Mouse (Mus musculus) liver, embryonic 15.5 days (tissue): ENCODE measurements around the gene Myh4. TPM values are rescaled to one million over a fixed set of nuclear protein-coding genes. Genes with fewer than 3 reads are reported as not detected.

ENCODE experiments used
- ATAC-seq: fragments of 200-750 bp; cut with Nextera tagmentation; 2 replicates; pipeline ENCODE4 v1.8.0; 2017; ENCODE audit warnings: moderate number of reproducible peaks, mild to moderate bottlenecking, moderate library complexity; ENCODE audit not compliant: insufficient read depth
- H3K27ac ChIP-seq: fragments of 300-500 bp; sonication (generic); replicated peaks from 2 replicates; pipeline ENCODE4 v1.5.1; 2015; ENCODE audit warnings: mild to moderate bottlenecking, inconsistent platforms
- H3K27me3 ChIP-seq: fragments of 300-500 bp; sonication (generic); 2 replicates; pipeline ENCODE4 v1.6.1; 2015; ENCODE audit warnings: mild to moderate bottlenecking, inconsistent platforms
- H3K36me3 ChIP-seq: fragments of 300-500 bp; sonication (generic); replicated peaks from 2 replicates; pipeline ENCODE4 v1.6.1; 2015; ENCODE audit warnings: moderate library complexity, mild to moderate bottlenecking, inconsistent platforms
- H3K4me1 ChIP-seq: fragments of 300-500 bp; sonication (generic); replicated peaks from 2 replicates; pipeline ENCODE4 v1.6.1; 2015; ENCODE audit warnings: inconsistent platforms
- H3K4me2 ChIP-seq: fragments of 300-500 bp; sonication (generic); 2 replicates; pipeline ENCODE4 v1.6.1; 2015; ENCODE audit warnings: moderate library complexity, mild to moderate bottlenecking, inconsistent platforms
- H3K4me3 ChIP-seq: fragments of 300-500 bp; sonication (generic); replicated peaks from 2 replicates; pipeline ENCODE4 v1.5.1; 2015; ENCODE audit warnings: mild to moderate bottlenecking, inconsistent platforms
- H3K9ac ChIP-seq: fragments of 300-500 bp; sonication (generic); 2 replicates; pipeline ENCODE4 v1.6.1; 2015; ENCODE audit warnings: moderate library complexity, mild to moderate bottlenecking, inconsistent platforms
- H3K9me3 ChIP-seq: fragments of 300-500 bp; sonication (generic); replicated peaks from 2 replicates; pipeline ENCODE4 v1.6.1; 2016; ENCODE audit warnings: inconsistent platforms
- WGBS: fragments of 180-500 bp; shearing (Covaris S2); methylation state at CpG from one replicate; pipeline ENCODE4 v1.1.7; 2015; ENCODE audit warnings: mixed read lengths; ENCODE audit not compliant: insufficient replicate concordance; 5-methylcytosine and 5-hydroxymethylcytosine counted together
- polyA plus RNA-seq: library from polyadenylated mRNA; unstranded; fragments of >200 nt; fragmentation: Nextera tagmentation; extraction: Ambion mirVana; gene quantifications from 2 replicates; pipeline ENCODE4 v1.2.1, GENCODE M21; 2015

The Myh4 gene
- polyA plus RNA-seq, 1 experiment from 2014 or later: 0.20 TPM

GRCm38 (mm10) chr11:67235639-67236358, 2.0 kb upstream of the Myh4 start:
- H3K27me3 ChIP-seq: no peaks in the 10 kb centered on the region
- H3K4me3 ChIP-seq: no peak overlapping the region
- no peaks in the 10 kb centered on the region for H3K36me3 ChIP-seq
- 48% methylated on average over 5 of the region's 5 CpGs for WGBS
- H3K9me3 ChIP-seq: no peaks in the 10 kb centered on the region
- ATAC-seq: no peak
- H3K27ac ChIP-seq: no peak overlapping the region
- H3K4me2 ChIP-seq: no peak overlapping the region
- no peaks in the 10 kb centered on the region for H3K4me1 ChIP-seq
- no peak overlapping the region for H3K9ac ChIP-seq

GRCm38 (mm10) chr11:67236799-67237198, 1.0 kb upstream of the Myh4 start:
- 57% methylated on average over 9 of the region's 9 CpGs for WGBS
- Histone ChIP-seq H3K9me3 (no peaks in the 10 kb centered on the region), H3K36me3 (no peaks in the 10 kb centered on the region), H3K9ac (no peak overlapping the region), H3K4me1 (no peaks in the 10 kb centered on the region), H3K27ac (no peak overlapping the region), H3K27me3 (no peaks in the 10 kb centered on the region), H3K4me3 (no peak overlapping the region), H3K4me2 (no peak overlapping the region)
- no peak for ATAC-seq

- Histone ChIP-seq H3K9ac (no peak overlapping the region), H3K9me3 (no peaks in the 10 kb centered on the region), H3K4me3 (no peak overlapping the region), H3K4me1 (no peaks in the 10 kb centered on the region), H3K4me2 (no peak overlapping the region), H3K27ac (no peak overlapping the region), H3K36me3 (no peaks in the 10 kb centered on the region), H3K27me3 (no peaks in the 10 kb centered on the region)
- WGBS: 72% methylated on average over 6 of the region's 6 CpGs
- no peak for ATAC-seq
Observed at GRCm38 (mm10) chr11:67241051-67241450, 3.2 kb downstream of the Myh4 start.

GRCm38 (mm10) chr11:67253691-67254090, 15.9 kb downstream of the Myh4 start:
- no peak overlapping the region for H3K4me3 ChIP-seq
- no peak overlapping the region for H3K4me2 ChIP-seq
- WGBS: 63% methylated on average over 4 of the region's 4 CpGs
- no peaks in the 10 kb centered on the region for H3K27me3 ChIP-seq
- ATAC-seq: no peak
- H3K4me1 ChIP-seq: no peaks in the 10 kb centered on the region
- no peak overlapping the region for H3K9ac ChIP-seq
- no peaks in the 10 kb centered on the region for H3K9me3 ChIP-seq
- no peak overlapping the region for H3K27ac ChIP-seq
- no peaks in the 10 kb centered on the region for H3K36me3 ChIP-seq

- no peaks in the 10 kb centered on the region for H3K9me3 ChIP-seq
- no peaks in the 10 kb centered on the region for H3K4me1 ChIP-seq
- no peaks in the 10 kb centered on the region for H3K36me3 ChIP-seq
- H3K4me3 ChIP-seq: no peak overlapping the region
- H3K27me3 ChIP-seq: no peaks in the 10 kb centered on the region
- WGBS: 62% methylated on average over 7 of the region's 7 CpGs
- H3K4me2 ChIP-seq: no peak overlapping the region
- H3K9ac ChIP-seq: no peak overlapping the region
- H3K27ac ChIP-seq: no peak overlapping the region
- ATAC-seq: no peak
Observed at GRCm38 (mm10) chr11:67257048-67257447, 19.2 kb downstream of the Myh4 start.

- H3K4me3 ChIP-seq: no peak overlapping the region
- H3K9me3 ChIP-seq: no peaks in the 10 kb centered on the region
- no peaks in the 10 kb centered on the region for H3K36me3 ChIP-seq
- H3K4me2 ChIP-seq: no peak overlapping the region
- no peak overlapping the region for H3K27ac ChIP-seq
- no peaks in the 10 kb centered on the region for H3K4me1 ChIP-seq
- H3K9ac ChIP-seq: no peak overlapping the region
- no peaks in the 10 kb centered on the region for H3K27me3 ChIP-seq
- no peak for ATAC-seq
- WGBS: 52% methylated on average over 6 of the region's 6 CpGs
Observed at GRCm38 (mm10) chr11:67260956-67261355, 23.1 kb downstream of the Myh4 start.

- no peak within 1 kb of the TSS for H3K9ac ChIP-seq
- no peaks in the 10 kb centered on the region for H3K9me3 ChIP-seq
- H3K27ac ChIP-seq: no peak within 1 kb of the TSS
- WGBS: 69% methylated on average over 10 of the region's 10 CpGs
- H3K27me3 ChIP-seq: no peaks in the 10 kb centered on the region
- no peak within 1 kb of the TSS for H3K4me3 ChIP-seq
- H3K4me1 ChIP-seq: no peaks in the 10 kb centered on the region
- no peak for ATAC-seq
- H3K4me2 ChIP-seq: no peak within 1 kb of the TSS
- no peaks in the 10 kb centered on the region for H3K36me3 ChIP-seq
Observed at GRCm38 (mm10) chr11:67276601-67277174, 38.9 kb downstream of the Myh4 start, which contains the start of gene Myh8. Myh8 (plus strand) TSS chr11:67277124.

- H3K27me3 ChIP-seq: no peaks in the 10 kb centered on the region
- no peaks in the 10 kb centered on the region for H3K36me3 ChIP-seq
- no peaks in the 10 kb centered on the region for H3K4me1 ChIP-seq
- H3K9me3 ChIP-seq: no peaks in the 10 kb centered on the region
- no peak for ATAC-seq
- no peak overlapping the region for H3K4me3 ChIP-seq
- no peak overlapping the region for H3K4me2 ChIP-seq
- H3K9ac ChIP-seq: no peak overlapping the region
- H3K27ac ChIP-seq: no peak overlapping the region
- WGBS: 40% methylated on average over 1 of the region's 1 CpGs
Observed at GRCm38 (mm10) chr11:67293440-67293839, 55.6 kb downstream of the Myh4 start.

Other genes with a start within 250 kb of the Myh4 start
- 2.5 TPM in 2 replicates for gene Tmem220, start 212.9 kb upstream of the Myh4 start, polyA plus RNA-seq
- 9.9 and 10.3 TPM in 2 replicates for gene Adprm, start 185.4 kb upstream of the Myh4 start, polyA plus RNA-seq
- gene Sco1, start 185.4 kb upstream of the Myh4 start, polyA plus RNA-seq: 5.9 and 6.7 TPM in 2 replicates
- gene Myh3, start 159.7 kb upstream of the Myh4 start, polyA plus RNA-seq: 5.0 and 7.3 TPM in 2 replicates
- 0.05 TPM in 1 of 2 replicates, not detected in the other for gene Myh2, start 67.0 kb upstream of the Myh4 start, polyA plus RNA-seq
- 0.06 and 0.09 TPM in 2 replicates for gene Myh1, start 38.0 kb upstream of the Myh4 start, polyA plus RNA-seq
- gene Myh8, start 39.1 kb downstream of the Myh4 start, polyA plus RNA-seq: 7.4 and 13.5 TPM in 2 replicates
- not detected in 2 replicates for gene Myh13, start 83.6 kb downstream of the Myh4 start, polyA plus RNA-seq
- gene Gas7, start 217.4 kb downstream of the Myh4 start, polyA plus RNA-seq: 2.0 and 2.2 TPM in 2 replicates